Comparison of ENCODE assay signal across 16 mouse cellular contexts in the genomic region with DNA sequence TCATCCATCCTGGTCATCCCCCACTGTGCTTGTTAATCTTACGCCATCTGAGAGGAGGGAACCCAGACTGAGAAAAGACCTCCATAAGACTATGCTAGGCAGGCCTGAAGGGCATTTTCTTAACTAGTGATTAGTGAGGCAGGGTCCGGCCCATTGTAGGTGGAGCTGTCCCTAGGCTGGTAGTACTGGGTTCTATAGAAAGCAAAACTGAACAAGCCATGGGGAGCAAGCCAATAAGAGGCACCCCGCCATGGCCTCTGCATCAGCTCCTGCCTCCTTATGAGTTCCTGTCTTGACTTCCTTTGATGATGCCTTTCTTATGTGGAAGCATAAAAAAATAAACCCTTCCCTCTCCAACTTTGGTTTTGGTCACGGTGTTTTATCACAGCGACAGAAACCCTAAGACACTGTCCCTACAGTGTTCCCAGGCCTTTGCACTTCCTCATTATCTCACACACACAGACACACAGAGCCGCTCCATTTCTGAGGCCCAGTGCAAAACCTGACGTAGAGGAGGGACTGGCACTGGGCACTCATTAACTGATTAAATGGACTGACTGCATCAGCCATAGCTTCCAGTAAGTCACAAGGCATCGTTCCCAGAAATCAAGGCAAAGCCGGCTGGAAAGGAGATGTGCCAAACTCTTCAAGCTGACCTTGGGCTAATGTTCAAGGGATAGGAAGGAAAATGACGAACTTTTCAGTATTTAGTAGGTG. TPM values are rescaled to one million over a fixed set of nuclear protein-coding genes. Genes with fewer than 3 reads are reported as not detected.
DNase-seq lines count a peak whose midpoint lies in the region; ATAC-seq and TF ChIP-seq lines count a peak whose summit lies in the region.
"Had no signal": no experiment of that assay in that cellular context is flagged by ENCODE, and none has a peak within 500 bp of the region (broad histone marks: within the 10 kb centered on the region; RNA-seq: fewer than 3 reads in every experiment).

No protein-coding gene starts in this region.

- peak overlapping the region; percentile 54 for H3K4me2 ChIP-seq in liver, embryonic 11.5 days
- H3K4me2 ChIP-seq: embryonic facial prominence, embryonic 15.5 days had no signal

- no peak overlapping the region for H3K4me3 ChIP-seq in gastrocnemius, adult 2 months
- no peak overlapping the region for H3K4me3 ChIP-seq in G1E (ENCODE audit: low read depth, low read length)
- no peak overlapping the region for H3K4me3 ChIP-seq in liver, embryonic 11.5 days (ENCODE audit: low read depth, low read length)
- H3K4me3 ChIP-seq: embryonic facial prominence, embryonic 15.5 days had no signal

- H3K9ac ChIP-seq in liver, embryonic 11.5 days (ENCODE audit: low read depth, low read length): no peak overlapping the region
- H3K9ac ChIP-seq: embryonic facial prominence, embryonic 15.5 days had no signal

- peaks cover 5% of the 10 kb centered on the region for H3K36me3 ChIP-seq in G1E (replicated peaks)
- H3K36me3 ChIP-seq in liver, embryonic 11.5 days (ENCODE audit: control insufficient read depth, insufficient read depth, low read length): no peaks in the 10 kb centered on the region
- H3K36me3 ChIP-seq: embryonic facial prominence, embryonic 15.5 days had no signal

- H3K9me3 ChIP-seq in G1E (replicated peaks): no peaks in the 10 kb centered on the region
- no peaks in the 10 kb centered on the region for H3K9me3 ChIP-seq in liver, embryonic 11.5 days (ENCODE audit: control insufficient read depth, low read length)
- H3K9me3 ChIP-seq: embryonic facial prominence, embryonic 15.5 days had no signal

- peaks cover 18% of the 10 kb centered on the region for H3K4me1 ChIP-seq in G1E (ENCODE audit: insufficient read depth, low read depth, low read length)
- H3K4me1 ChIP-seq in liver, embryonic 11.5 days (replicated peaks; ENCODE audit: control insufficient read depth, insufficient read depth, low read length): peaks cover 35% of the 10 kb centered on the region

- peak; percentile 86 for ATAC-seq in G1E (ENCODE audit: extremely low read depth, insufficient number of reproducible peaks, low FRiP score, poor library complexity, severe bottlenecking)
- peak; percentile 95 for ATAC-seq in liver, embryonic 11.5 days (replicated peaks; ENCODE audit: low FRiP score)

- TF ChIP-seq CTCF in gastrocnemius, adult 2 months (IDR thresholded peaks at IDR 0.05): no peak
- TF ChIP-seq CTCF in G1E (IDR thresholded peaks at IDR 0.05; ENCODE audit: low read depth, low read length): no peak

- WGBS in liver, embryonic 11.5 days: 50% methylated on average over 10 of the region's 10 CpGs

- no peaks in the 10 kb centered on the region for H3K27me3 ChIP-seq in G1E (ENCODE audit: insufficient read depth, low read length)
- H3K27me3 ChIP-seq in liver, embryonic 11.5 days (replicated peaks; ENCODE audit: control insufficient read depth, insufficient read depth, low read length): no peaks in the 10 kb centered on the region
- H3K27me3 ChIP-seq: embryonic facial prominence, embryonic 15.5 days had no signal

- peak overlapping the region; percentile 74 for H3K27ac ChIP-seq in gastrocnemius, adult 2 months
- no peak overlapping the region; the same call in 1 of the 2 replicates for H3K27ac ChIP-seq in liver, embryonic 11.5 days (ENCODE audit: low read depth, low read length)
- H3K27ac ChIP-seq: embryonic facial prominence, embryonic 15.5 days; macrophage had no signal

- no peak for DNase-seq in gastrocnemius, adult 2 months
- DNase-seq in gastrocnemius, postnatal 4 days (ENCODE audit: low spot score in 2 of 2): no peak
- DNase-seq in G1E (ENCODE audit: low spot score): no peak
- DNase-seq in c-Kit-positive CD71-positive TER-119-positive erythroid progenitor cells, embryonic 14.5 days (ENCODE audit: low spot score): peak; percentile 61
- no peak for DNase-seq in liver, embryonic 11.5 days (ENCODE audit: low spot score)
- DNase-seq in lung, postnatal 4 days: no peak
- DNase-seq in testis, postnatal 14 days (ENCODE audit: low spot score): no peak
- no peak for DNase-seq in lung, postnatal 14 days
- DNase-seq: cerebellum, adult 9-10 months; heart, postnatal 4 days; left cerebral cortex, postnatal 4 days had no signal

- intact Hi-C loops in gastrocnemius, adult 2 months (cut with DNase I): loop anchor here (10.0 kb wide), 1 partner anchor 353 kb away; a partner anchor contains a TSS

RNA-seq across cellular contexts. Expression of a gene that starts 29.5 kb away (rescaled TPM):
- total RNA-seq in gastrocnemius, adult 2 months (2021): 100 to 1,000 TPM; 203 to 251 TPM
- 100 to 1,000 TPM; 159 to 163 TPM for total RNA-seq in gastrocnemius, postnatal 4 days (2021)
- total RNA-seq in G1E (2014; fragmentation: Nextera tagmentation): 93.4 and 112 TPM in 2 replicates
- total RNA-seq in G1E (2017): 53.1 and 63.8 TPM in 2 replicates
- polyA plus RNA-seq in G1E (2012): 64.3 and 79.4 TPM in 2 replicates
- 26.9 and 30.1 TPM in 2 replicates for polyA plus RNA-seq in liver, embryonic 11.5 days (2014; fragmentation: Nextera tagmentation; extraction: Ambion mirVana)

RNA-seq across cellular contexts. Expression of a gene that starts 48.5 kb away (rescaled TPM):
- total RNA-seq in gastrocnemius, adult 2 months (2021): not detected
- total RNA-seq in gastrocnemius, postnatal 4 days (2021): not detected
- not detected in 2 replicates for total RNA-seq in G1E (2014; fragmentation: Nextera tagmentation)
- 0.12 TPM in 1 of 2 replicates, not detected in the other for total RNA-seq in G1E (2017)
- polyA plus RNA-seq in G1E (2012): not detected in 2 replicates
- polyA plus RNA-seq in liver, embryonic 11.5 days (2014; fragmentation: Nextera tagmentation; extraction: Ambion mirVana): not detected in 2 replicates
- total RNA-seq: gastrocnemius, adult 18-20 months; heart, postnatal 4 days; layer of hippocampus, adult 8-10 months had no signal
- polyA plus RNA-seq: embryonic facial prominence, embryonic 15.5 days; stomach, embryonic 16.5 days had no signal
